Mouse (Mus musculus): ENCODE results near the gene Letmd1. TPM values are rescaled to one million over a fixed set of nuclear protein-coding genes. Genes with fewer than 3 reads are reported as not detected.

Gene Letmd1
- polyA plus RNA-seq, 1 experiment from 2014 or later, result 11.6 TPM

GRCm38 (mm10) chr15:100508454-100509167, 39.8 kb downstream of the Letmd1 start:
- H3K27ac ChIP-seq, result no peak overlapping the region
- no peaks in the 10 kb centered on the region for H3K27me3 ChIP-seq
- peaks cover 48% of the 10 kb centered on the region for H3K36me3 ChIP-seq
- peaks cover 2% of the 10 kb centered on the region; the same call in 1 of the 2 replicates for H3K4me1 ChIP-seq (replicated peaks)
- H3K4me2 ChIP-seq, result no peak overlapping the region
- H3K4me3 ChIP-seq, result no peak overlapping the region
- WGBS, result 87% methylated on average over 13 of the region's 13 CpGs
- H3K9me3 ChIP-seq (replicated peaks), result no peaks in the 10 kb centered on the region
- H3K9ac ChIP-seq, result no peak overlapping the region
- ATAC-seq (replicated peaks; ENCODE audit: insufficient number of reproducible peaks, insufficient read depth, low FRiP score, low read depth), result no peak

GRCm38 (mm10) chr15:100510072-100510471, 41.2 kb downstream of the Letmd1 start:
- Histone ChIP-seq H3K4me1 (replicated peaks) (peaks cover 2% of the 10 kb centered on the region; the same call in 1 of the 2 replicates), H3K4me3 (no peak overlapping the region), H3K9ac (no peak overlapping the region), H3K27ac (no peak overlapping the region), H3K36me3 (peaks cover 56% of the 10 kb centered on the region), H3K27me3 (no peaks in the 10 kb centered on the region), H3K9me3 (replicated peaks) (no peaks in the 10 kb centered on the region), H3K4me2 (no peak overlapping the region)
- no peak for ATAC-seq (replicated peaks; ENCODE audit: insufficient number of reproducible peaks, insufficient read depth, low FRiP score, low read depth)
- WGBS, result 86% methylated on average over 11 of the region's 11 CpGs

GRCm38 (mm10) chr15:100513387-100513786, 44.6 kb downstream of the Letmd1 start:
- WGBS, result 54% methylated on average over 4 of the region's 4 CpGs
- Histone ChIP-seq H3K27me3 (no peaks in the 10 kb centered on the region), H3K27ac (no peak overlapping the region), H3K36me3 (peaks cover 51% of the 10 kb centered on the region), H3K9me3 (replicated peaks) (no peaks in the 10 kb centered on the region), H3K9ac (no peak overlapping the region), H3K4me2 (no peak overlapping the region), H3K4me3 (no peak overlapping the region), H3K4me1 (replicated peaks) (peaks cover 2% of the 10 kb centered on the region; the same call in 1 of the 2 replicates)
- no peak for ATAC-seq (replicated peaks; ENCODE audit: insufficient number of reproducible peaks, insufficient read depth, low FRiP score, low read depth)

GRCm38 (mm10) chr15:100515121-100515520, 46.3 kb downstream of the Letmd1 start:
- Histone ChIP-seq H3K36me3 (peaks cover 50% of the 10 kb centered on the region), H3K4me1 (replicated peaks) (peaks cover 2% of the 10 kb centered on the region; the same call in 1 of the 2 replicates), H3K27me3 (no peaks in the 10 kb centered on the region), H3K9me3 (replicated peaks) (no peaks in the 10 kb centered on the region), H3K4me3 (no peak overlapping the region), H3K9ac (no peak overlapping the region), H3K4me2 (no peak overlapping the region), H3K27ac (no peak overlapping the region)
- WGBS, result 86% methylated on average over 2 of the region's 2 CpGs
- no peak for ATAC-seq (replicated peaks; ENCODE audit: insufficient number of reproducible peaks, insufficient read depth, low FRiP score, low read depth)

GRCm38 (mm10) chr15:100520306-100520705, 51.5 kb downstream of the Letmd1 start:
- Histone ChIP-seq H3K27ac (no peak overlapping the region), H3K36me3 (peaks cover 27% of the 10 kb centered on the region), H3K4me2 (no peak overlapping the region), H3K9ac (no peak overlapping the region), H3K9me3 (replicated peaks) (no peaks in the 10 kb centered on the region), H3K27me3 (no peaks in the 10 kb centered on the region), H3K4me1 (replicated peaks) (no peaks in the 10 kb centered on the region), H3K4me3 (no peak overlapping the region)
- ATAC-seq (replicated peaks; ENCODE audit: insufficient number of reproducible peaks, insufficient read depth, low FRiP score, low read depth), result no peak
- 90% methylated on average over 14 of the region's 14 CpGs for WGBS

GRCm38 (mm10) chr15:100525405-100525804, 56.6 kb downstream of the Letmd1 start:
- no peaks in the 10 kb centered on the region for H3K9me3 ChIP-seq (replicated peaks)
- 90% methylated on average over 14 of the region's 14 CpGs for WGBS
- no peak overlapping the region for H3K27ac ChIP-seq
- no peaks in the 10 kb centered on the region for H3K27me3 ChIP-seq
- no peak overlapping the region for H3K4me2 ChIP-seq
- no peaks in the 10 kb centered on the region for H3K4me1 ChIP-seq (replicated peaks)
- no peak for ATAC-seq (replicated peaks; ENCODE audit: insufficient number of reproducible peaks, insufficient read depth, low FRiP score, low read depth)
- H3K9ac ChIP-seq, result no peak overlapping the region
- H3K36me3 ChIP-seq, result peaks cover 11% of the 10 kb centered on the region
- H3K4me3 ChIP-seq, result no peak overlapping the region

- Histone ChIP-seq H3K9ac (no peak overlapping the region), H3K4me1 (replicated peaks) (no peaks in the 10 kb centered on the region), H3K4me2 (no peak overlapping the region), H3K27ac (0 out of 2 replicates have a peak overlapping the region, but pooled peaks have one; percentile 8), H3K9me3 (replicated peaks) (no peaks in the 10 kb centered on the region), H3K4me3 (no peak overlapping the region), H3K36me3 (no peaks in the 10 kb centered on the region; the same call in 1 of the 2 replicates), H3K27me3 (no peaks in the 10 kb centered on the region)
- no peak for ATAC-seq (replicated peaks; ENCODE audit: insufficient number of reproducible peaks, insufficient read depth, low FRiP score, low read depth)
- WGBS, result 32% methylated on average over 5 of the region's 5 CpGs
These were observed 59.1 kb downstream of the Letmd1 start for GRCm38 (mm10) chr15:100527900-100528299.

Other genes starting within 250 kb of the Letmd1 start
- 37.9 and 39.2 TPM in 2 replicates for gene Atf1, start 241.2 kb upstream of the Letmd1 start, polyA plus RNA-seq (2015; fragmentation: Nextera tagmentation; extraction: Ambion mirVana)
- not detected in 2 replicates for gene Tmprss12, start 188.2 kb upstream of the Letmd1 start, polyA plus RNA-seq (2015; fragmentation: Nextera tagmentation; extraction: Ambion mirVana)
- gene Mettl7a1, start 164.9 kb upstream of the Letmd1 start, polyA plus RNA-seq (2015; fragmentation: Nextera tagmentation; extraction: Ambion mirVana), result 4.2 and 5.4 TPM in 2 replicates
- not detected in 2 replicates for gene Mettl7a3, start 134.1 kb upstream of the Letmd1 start, polyA plus RNA-seq (2015; fragmentation: Nextera tagmentation; extraction: Ambion mirVana)
- not detected in 2 replicates for gene Methig1, start 115.9 kb upstream of the Letmd1 start, polyA plus RNA-seq (2015; fragmentation: Nextera tagmentation; extraction: Ambion mirVana)
- not detected in 2 replicates for gene Mettl7a2, start 115.8 kb upstream of the Letmd1 start, polyA plus RNA-seq (2015; fragmentation: Nextera tagmentation; extraction: Ambion mirVana)
- gene Higd1c, start 104.5 kb upstream of the Letmd1 start, polyA plus RNA-seq (2015; fragmentation: Nextera tagmentation; extraction: Ambion mirVana), result not detected in 2 replicates
- 0.09 TPM in 1 of 2 replicates, not detected in the other for gene Gm5475, start 46.9 kb upstream of the Letmd1 start, polyA plus RNA-seq (2015; fragmentation: Nextera tagmentation; extraction: Ambion mirVana)
- gene Slc11a2, start 44.0 kb upstream of the Letmd1 start, polyA plus RNA-seq (2015; fragmentation: Nextera tagmentation; extraction: Ambion mirVana), result 11.6 and 14.9 TPM in 2 replicates
- 6.8 and 8.2 TPM in 2 replicates for gene Csrnp2, start 26.5 kb downstream of the Letmd1 start, polyA plus RNA-seq (2015; fragmentation: Nextera tagmentation; extraction: Ambion mirVana)
- gene Tfcp2, start 83.0 kb downstream of the Letmd1 start, polyA plus RNA-seq (2015; fragmentation: Nextera tagmentation; extraction: Ambion mirVana), result 15.8 and 20.1 TPM in 2 replicates
- gene Pou6f1, start 131.0 kb downstream of the Letmd1 start, polyA plus RNA-seq (2015; fragmentation: Nextera tagmentation; extraction: Ambion mirVana), result 4.3 and 5.1 TPM in 2 replicates
- gene Dazap2, start 146.3 kb downstream of the Letmd1 start, polyA plus RNA-seq (2015; fragmentation: Nextera tagmentation; extraction: Ambion mirVana), result 201 and 225 TPM in 2 replicates
- gene Smagp, start 167.9 kb downstream of the Letmd1 start, polyA plus RNA-seq (2015; fragmentation: Nextera tagmentation; extraction: Ambion mirVana), result 14.6 and 15.3 TPM in 2 replicates
- gene Bin2, start 200.5 kb downstream of the Letmd1 start, polyA plus RNA-seq (2015; fragmentation: Nextera tagmentation; extraction: Ambion mirVana), result 2.6 and 9.4 TPM in 2 replicates
- gene Cela1, start 218.9 kb downstream of the Letmd1 start, polyA plus RNA-seq (2015; fragmentation: Nextera tagmentation; extraction: Ambion mirVana), result 1.4 and 2.2 TPM in 2 replicates

Data from heart, embryonic 15.5 days (tissue).